Mouse (Mus musculus): ENCODE data around the gene Pmm1. TPM values are rescaled to one million over a fixed set of nuclear protein-coding genes. Genes with fewer than 3 reads are reported as not detected.

Gene Pmm1
- total and polyA plus RNA-seq, 3 experiments, result 22.0 to 27.7 (median 26.7) TPM

- WGBS, result 94% methylated on average over 9 of the region's 9 CpGs
- Histone ChIP-seq H3K36me3 (ENCODE audit: control insufficient read depth, insufficient read depth, low read length) (no peaks in the 10 kb centered on the region), H3K27ac (no peak overlapping the region), H3K9ac (ENCODE audit: low read depth, low read length) (no peak overlapping the region), H3K27me3 (ENCODE audit: control insufficient read depth, insufficient read depth, low read length) (no peaks in the 10 kb centered on the region), H3K4me3 (no peak overlapping the region), H3K4me1 (ENCODE audit: control insufficient read depth, insufficient read depth, low read length) (no peaks in the 10 kb centered on the region), H3K79me2 (replicated peaks; ENCODE audit: control insufficient read depth, insufficient read depth, low read length) (no peaks in the 10 kb centered on the region)
- intact Hi-C loops (cut with DNase I), result no loop called here
- no peak for TF ChIP-seq CTCF (IDR thresholded peaks at IDR 0.05)
- no peak for TF ChIP-seq EP300 (IDR thresholded peaks at IDR 0.05; ENCODE audit: insufficient read depth, low read depth, low read length)
- TF ChIP-seq POLR2A (IDR thresholded peaks at IDR 0.05; ENCODE audit: insufficient read depth, low read depth, low read length), result no peak
- no peak for DNase-seq
Observed at GRCm38 (mm10) chr15:81954151-81954583, 6.6 kb downstream of the Pmm1 start.

- DNase-seq, result no peak
- Histone ChIP-seq H3K27me3 (ENCODE audit: control insufficient read depth, insufficient read depth, low read length) (no peaks in the 10 kb centered on the region), H3K79me2 (replicated peaks; ENCODE audit: control insufficient read depth, insufficient read depth, low read length) (no peaks in the 10 kb centered on the region), H3K27ac (no peak overlapping the region), H3K36me3 (ENCODE audit: control insufficient read depth, insufficient read depth, low read length) (no peaks in the 10 kb centered on the region), H3K4me3 (no peak overlapping the region), H3K4me1 (ENCODE audit: control insufficient read depth, insufficient read depth, low read length) (no peaks in the 10 kb centered on the region), H3K9ac (ENCODE audit: low read depth, low read length) (no peak overlapping the region)
- WGBS, result 92% methylated on average over 4 of the region's 4 CpGs
- intact Hi-C loops (cut with DNase I), result no loop called here
- TF ChIP-seq POLR2A (IDR thresholded peaks at IDR 0.05; ENCODE audit: insufficient read depth, low read depth, low read length) (no peak), EP300 (IDR thresholded peaks at IDR 0.05; ENCODE audit: insufficient read depth, low read depth, low read length) (no peak), CTCF (IDR thresholded peaks at IDR 0.05) (no peak)
Observed at GRCm38 (mm10) chr15:81952310-81952709, 8.4 kb downstream of the Pmm1 start.

- Histone ChIP-seq H3K4me1 (ENCODE audit: control insufficient read depth, insufficient read depth, low read length) (no peaks in the 10 kb centered on the region), H3K9ac (ENCODE audit: low read depth, low read length) (no peak overlapping the region), H3K4me3 (no peak overlapping the region), H3K36me3 (ENCODE audit: control insufficient read depth, insufficient read depth, low read length) (no peaks in the 10 kb centered on the region), H3K27ac (no peak overlapping the region), H3K79me2 (replicated peaks; ENCODE audit: control insufficient read depth, insufficient read depth, low read length) (no peaks in the 10 kb centered on the region), H3K27me3 (ENCODE audit: control insufficient read depth, insufficient read depth, low read length) (no peaks in the 10 kb centered on the region)
- intact Hi-C loops (cut with DNase I), result no loop called here
- TF ChIP-seq CTCF (IDR thresholded peaks at IDR 0.05) (no peak), EP300 (IDR thresholded peaks at IDR 0.05; ENCODE audit: insufficient read depth, low read depth, low read length) (no peak), POLR2A (IDR thresholded peaks at IDR 0.05; ENCODE audit: insufficient read depth, low read depth, low read length) (no peak)
- WGBS, result 89% methylated on average over 9 of the region's 9 CpGs
- DNase-seq, result no peak
Observed at GRCm38 (mm10) chr15:81951159-81951558, 9.6 kb downstream of the Pmm1 start.

- no peak for DNase-seq
- no peak overlapping the region for H3K27ac ChIP-seq
- intact Hi-C loops (cut with DNase I), result no loop called here
- no peaks in the 10 kb centered on the region for H3K36me3 ChIP-seq (ENCODE audit: control insufficient read depth, insufficient read depth, low read length)
- no peaks in the 10 kb centered on the region for H3K4me1 ChIP-seq (ENCODE audit: control insufficient read depth, insufficient read depth, low read length)
- H3K79me2 ChIP-seq (replicated peaks; ENCODE audit: control insufficient read depth, insufficient read depth, low read length), result no peaks in the 10 kb centered on the region
- H3K4me3 ChIP-seq, result no peak overlapping the region
- H3K9ac ChIP-seq (ENCODE audit: low read depth, low read length), result no peak overlapping the region
- TF ChIP-seq CTCF (IDR thresholded peaks at IDR 0.05) (no peak), POLR2A (IDR thresholded peaks at IDR 0.05; ENCODE audit: insufficient read depth, low read depth, low read length) (no peak), EP300 (IDR thresholded peaks at IDR 0.05; ENCODE audit: insufficient read depth, low read depth, low read length) (no peak)
- WGBS, result 91% methylated on average over 5 of the region's 5 CpGs
- no peaks in the 10 kb centered on the region for H3K27me3 ChIP-seq (ENCODE audit: control insufficient read depth, insufficient read depth, low read length)
Observed at GRCm38 (mm10) chr15:81950716-81951115, 10.0 kb downstream of the Pmm1 start.

GRCm38 (mm10) chr15:81949476-81950131 lies 11.1 kb downstream of the Pmm1 start:
- TF ChIP-seq EP300 (IDR thresholded peaks at IDR 0.05; ENCODE audit: insufficient read depth, low read depth, low read length), result no peak
- no peak for TF ChIP-seq POLR2A (IDR thresholded peaks at IDR 0.05; ENCODE audit: insufficient read depth, low read depth, low read length)
- no peak for TF ChIP-seq CTCF (IDR thresholded peaks at IDR 0.05)

GRCm38 (mm10) chr15:81949076-81949475 lies 11.7 kb downstream of the Pmm1 start:
- Histone ChIP-seq H3K27me3 (ENCODE audit: control insufficient read depth, insufficient read depth, low read length) (no peaks in the 10 kb centered on the region), H3K9ac (ENCODE audit: low read depth, low read length) (no peak overlapping the region), H3K36me3 (ENCODE audit: control insufficient read depth, insufficient read depth, low read length) (no peaks in the 10 kb centered on the region), H3K4me1 (ENCODE audit: control insufficient read depth, insufficient read depth, low read length) (no peaks in the 10 kb centered on the region), H3K27ac (no peak overlapping the region), H3K79me2 (replicated peaks; ENCODE audit: control insufficient read depth, insufficient read depth, low read length) (no peaks in the 10 kb centered on the region), H3K4me3 (no peak overlapping the region)
- TF ChIP-seq CTCF (IDR thresholded peaks at IDR 0.05) (no peak), EP300 (IDR thresholded peaks at IDR 0.05; ENCODE audit: insufficient read depth, low read depth, low read length) (no peak), POLR2A (IDR thresholded peaks at IDR 0.05; ENCODE audit: insufficient read depth, low read depth, low read length) (no peak)
- DNase-seq, result no peak
- 79% methylated on average over 10 of the region's 10 CpGs for WGBS
- intact Hi-C loops (cut with DNase I), result no loop called here

More at GRCm38 (mm10) chr15:81949476-81950131, 11.1 kb downstream of the Pmm1 start:
- H3K27ac ChIP-seq, result no peak overlapping the region
- no peaks in the 10 kb centered on the region for H3K4me1 ChIP-seq (ENCODE audit: control insufficient read depth, insufficient read depth, low read length)
- H3K36me3 ChIP-seq (ENCODE audit: control insufficient read depth, insufficient read depth, low read length), result no peaks in the 10 kb centered on the region
- H3K27me3 ChIP-seq (ENCODE audit: control insufficient read depth, insufficient read depth, low read length), result no peaks in the 10 kb centered on the region
- no peak overlapping the region for H3K4me3 ChIP-seq
- no peaks in the 10 kb centered on the region for H3K79me2 ChIP-seq (replicated peaks; ENCODE audit: control insufficient read depth, insufficient read depth, low read length)
- intact Hi-C loops (cut with DNase I), result no loop called here
- no peak for DNase-seq
- WGBS, result 78% methylated on average over 11 of the region's 11 CpGs
- no peak overlapping the region for H3K9ac ChIP-seq (ENCODE audit: low read depth, low read length)
